Mouse (Mus musculus): ENCODE measurements at regions not wholly inside any gene's neighbourhood (a gene's known extent, or its start where the extent isn't known, plus 50 kb on each side); places are given as distances from the start of the nearest gene placed in this dataset.

- ChIA-PET CTCF (interaction anchor here in 1 of 4 experiments (0.7 kb wide), 2 partner anchors 32 to 1431 kb away, joined by 3 read pairs; no protein-coding TSS in a partner anchor), POLR2A (no interaction called here)
These were observed 1207.9 kb downstream of the Nxph1 start for GRCm38 (mm10) chr6:10156097-10156496.

GRCm38 (mm10) chr6:10181590-10182183 lies 1233.5 kb downstream of the Nxph1 start:
- ChIA-PET CTCF (no interaction called here), POLR2A (no interaction called here)

DNA sequence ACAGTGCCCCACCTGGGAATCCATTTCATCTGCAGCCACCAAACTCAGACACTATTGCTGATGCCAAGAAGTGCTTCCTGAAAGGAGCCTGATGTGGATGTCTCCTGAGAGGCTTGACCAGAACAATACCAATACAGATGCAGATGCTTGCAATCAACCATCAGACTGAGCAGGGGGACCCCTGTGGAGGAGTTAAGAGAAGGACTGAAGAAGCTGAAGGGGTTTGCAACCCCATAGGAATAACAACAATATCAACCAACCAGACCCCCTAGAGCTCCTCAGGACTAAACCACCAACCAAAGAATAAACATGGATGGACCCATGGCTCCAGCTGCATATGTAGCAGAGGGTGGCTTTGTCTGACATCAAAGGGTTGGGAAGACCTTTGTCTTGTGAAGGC lies 1237.7 kb downstream of the Nxph1 start:
- CTCF ChIA-PET = interaction anchor here in 1 of 4 experiments (0.6 kb wide), 1 partner anchor 85 kb away, joined by 3 read pairs; no protein-coding TSS in a partner anchor
- POLR2A ChIA-PET = no interaction called here

Data from embryonic stem cell, embryonic (primary cell).